Mouse (Mus musculus) midbrain, embryonic 11.5 days (tissue): ENCODE measurements around the gene Il17f. TPM values are rescaled to one million over a fixed set of nuclear protein-coding genes. Genes with fewer than 3 reads are reported as not detected.

ENCODE experiments used
- ATAC-seq: fragments of 200-750 bp; cut with Nextera tagmentation; 2 replicates; pipeline ENCODE4 v1.8.0; 2017; ENCODE audit warnings: moderate TSS enrichment, moderate library complexity; ENCODE audit not compliant: low FRiP score
- DNase-seq: peaks from one replicate; pipeline ENCODE4 v3.0.0; 2015; ENCODE audit warnings: low spot score; ENCODE audit errors: missing footprints
- H3K27ac ChIP-seq: fragments of 300-500 bp; sonication (generic); 2 replicates; pipeline ENCODE4 v1.5.1; 2014; ENCODE audit warnings: low read depth, low read length
- H3K27me3 ChIP-seq: fragments of 300-500 bp; sonication (generic); 2 replicates; pipeline ENCODE4 v1.6.1; 2014; ENCODE audit warnings: mild to moderate bottlenecking, low read length, moderate library complexity, mixed read lengths; ENCODE audit not compliant: control insufficient read depth, insufficient read depth
- H3K36me3 ChIP-seq: fragments of 300-500 bp; sonication (generic); 2 replicates; pipeline ENCODE4 v1.6.1; 2014; ENCODE audit warnings: mild to moderate bottlenecking, low read length, moderate library complexity, mixed read lengths; ENCODE audit not compliant: control insufficient read depth, insufficient read depth
- H3K4me1 ChIP-seq: fragments of 300-500 bp; sonication (generic); 2 replicates; pipeline ENCODE4 v1.6.1; 2014; ENCODE audit warnings: low read length; ENCODE audit not compliant: control insufficient read depth, insufficient read depth
- H3K4me2 ChIP-seq: fragments of 300-500 bp; sonication (generic); 2 replicates; pipeline ENCODE4 v1.6.1; 2014; ENCODE audit warnings: mild to moderate bottlenecking, moderate library complexity
- H3K4me3 ChIP-seq: fragments of 300-500 bp; sonication (generic); 2 replicates; pipeline ENCODE4 v1.5.1; 2014; ENCODE audit warnings: low read depth, low read length
- H3K9ac ChIP-seq: fragments of 300-500 bp; sonication (generic); 2 replicates; pipeline ENCODE4 v1.6.1; 2014; ENCODE audit warnings: low read length
- H3K9me3 ChIP-seq: fragments of 300-500 bp; sonication (generic); 2 replicates; pipeline ENCODE4 v1.6.1; 2016; ENCODE audit warnings: low read length; ENCODE audit not compliant: control insufficient read depth
- WGBS: fragments of 180-500 bp; shearing (Covaris S2); extraction: QIAGEN DNeasy Blood & Tissue Kit; methylation state at CpG from one replicate; pipeline ENCODE4 v1.1.7; 2014; 5-methylcytosine and 5-hydroxymethylcytosine counted together
- polyA plus RNA-seq: library from polyadenylated mRNA; unstranded; fragments of >200 nt; fragmentation: Nextera tagmentation; extraction: Ambion mirVana; gene quantifications from 2 replicates; pipeline ENCODE4 v1.2.1, GENCODE M21; 2014

The Il17f gene
- polyA plus RNA-seq, 1 experiment from 2014 or later: not detected

DNA sequence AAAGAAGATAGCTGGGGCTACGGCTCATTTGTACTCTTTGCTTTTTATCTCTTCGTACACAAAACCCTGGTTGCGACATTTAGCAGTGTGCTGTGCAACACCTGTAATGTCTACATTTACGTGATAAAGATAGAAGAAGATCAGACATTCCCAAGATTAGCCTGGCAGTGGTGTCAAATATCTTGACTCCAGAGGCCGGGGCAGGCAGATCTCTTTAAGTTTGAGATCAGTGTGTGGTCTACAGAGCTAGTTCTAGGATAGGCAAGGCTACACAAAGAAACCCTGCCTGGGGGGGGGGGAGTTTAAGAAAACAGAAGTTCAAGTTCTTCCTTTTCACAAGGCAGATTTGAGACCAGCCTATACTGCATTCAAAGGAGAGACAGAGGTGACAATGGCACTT is 30.1 kb downstream of the Il17f start:
- no peak for ATAC-seq

DNA sequence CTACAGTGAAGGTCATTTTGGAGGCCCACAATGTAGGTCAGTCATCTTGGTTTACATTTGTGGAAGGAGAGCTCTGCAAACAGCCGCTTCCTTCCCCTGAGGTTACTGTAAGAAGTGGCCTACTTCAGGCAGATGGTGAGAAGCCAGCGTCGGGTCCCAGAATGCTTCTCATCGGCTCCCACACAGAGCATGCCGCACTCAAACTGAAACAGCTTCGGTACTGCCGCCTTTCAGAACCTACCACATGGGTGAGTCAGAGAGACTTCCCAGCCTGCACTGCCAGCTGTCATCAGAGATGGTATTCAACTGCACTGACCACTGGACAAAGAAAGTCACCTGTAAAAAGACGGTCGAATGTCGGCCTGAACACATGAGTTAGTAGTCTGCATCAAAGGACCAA is 30.6 kb downstream of the Il17f start:
- DNase-seq: peak; percentile 8
- Histone ChIP-seq H3K27ac (no peak overlapping the region), H3K9ac (no peak overlapping the region), H3K27me3 (no peaks in the 10 kb centered on the region), H3K36me3 (no peaks in the 10 kb centered on the region), H3K4me1 (no peaks in the 10 kb centered on the region), H3K9me3 (no peaks in the 10 kb centered on the region), H3K4me3 (no peak overlapping the region), H3K4me2 (no peak overlapping the region)
- no peak for ATAC-seq
- 91% methylated on average over 10 of the region's 10 CpGs for WGBS

More for the DNA sequence above, 30.1 kb downstream of the Il17f start:
- no peaks in the 10 kb centered on the region for H3K27me3 ChIP-seq
- DNase-seq: peak; percentile 62
- no peaks in the 10 kb centered on the region for H3K9me3 ChIP-seq
- H3K36me3 ChIP-seq: no peaks in the 10 kb centered on the region
- H3K9ac ChIP-seq: no peak overlapping the region
- H3K4me1 ChIP-seq: no peaks in the 10 kb centered on the region
- no peak overlapping the region for H3K27ac ChIP-seq
- WGBS: 85% methylated on average over 5 of the region's 5 CpGs
- H3K4me2 ChIP-seq: no peak overlapping the region
- H3K4me3 ChIP-seq: no peak overlapping the region

DNA sequence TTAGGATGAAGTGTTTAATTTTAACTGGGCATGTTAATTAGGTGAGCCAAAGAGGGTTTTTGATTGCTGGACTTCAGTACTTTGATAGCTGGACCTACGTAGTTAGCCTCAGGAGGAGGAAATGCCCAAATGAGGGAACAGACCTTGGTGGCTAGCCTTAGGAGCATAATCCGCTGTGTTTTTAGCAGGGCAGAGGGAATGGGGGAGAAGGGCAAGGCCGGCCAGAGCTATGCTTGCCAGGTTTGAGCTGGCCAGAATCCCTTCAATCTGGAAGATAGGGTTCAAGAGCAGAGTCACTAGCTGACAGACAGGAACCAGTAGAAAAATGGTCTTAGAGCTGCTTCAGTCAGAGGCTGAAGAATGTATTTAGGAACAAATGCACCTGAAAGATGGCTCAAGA is 32.8 kb downstream of the Il17f start:
- peak; percentile 31 for DNase-seq
- Histone ChIP-seq H3K9ac (no peak overlapping the region), H3K4me2 (no peak overlapping the region), H3K4me3 (no peak overlapping the region), H3K27me3 (no peaks in the 10 kb centered on the region), H3K9me3 (no peaks in the 10 kb centered on the region), H3K27ac (no peak overlapping the region), H3K4me1 (no peaks in the 10 kb centered on the region), H3K36me3 (no peaks in the 10 kb centered on the region)
- 97% methylated on average over 3 of the region's 3 CpGs for WGBS
- no peak for ATAC-seq

DNA sequence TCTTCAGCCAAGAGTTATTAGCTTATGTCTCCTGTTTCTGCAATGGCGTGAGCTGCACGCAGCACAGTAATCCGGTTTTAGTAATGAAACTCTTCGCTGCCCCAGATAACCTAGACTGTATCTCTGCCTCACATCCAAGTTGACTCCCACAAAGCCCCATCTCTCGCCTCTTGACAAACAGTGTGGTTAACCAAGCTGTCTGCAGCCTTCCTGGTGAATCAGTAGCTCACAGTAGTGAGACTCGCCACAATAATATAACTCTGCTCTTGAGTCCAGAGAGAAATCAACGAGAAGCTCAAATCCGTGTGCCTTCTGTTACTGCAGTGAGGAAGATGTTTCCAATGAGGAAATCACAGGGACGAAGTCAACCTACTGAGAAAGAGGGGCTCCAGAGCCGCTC is 36.0 kb downstream of the Il17f start:
- H3K27ac ChIP-seq: no peak overlapping the region
- whole genome bisulfite sequencing: 90% methylated on average over 10 of the region's 10 CpGs
- no peak for DNase-seq
- H3K9me3 ChIP-seq: no peaks in the 10 kb centered on the region
- no peak for ATAC-seq
- no peaks in the 10 kb centered on the region for H3K36me3 ChIP-seq
- no peak overlapping the region for H3K4me3 ChIP-seq
- no peaks in the 10 kb centered on the region for H3K27me3 ChIP-seq
- H3K4me2 ChIP-seq: no peak overlapping the region
- H3K4me1 ChIP-seq: no peaks in the 10 kb centered on the region
- no peak overlapping the region for H3K9ac ChIP-seq

DNA sequence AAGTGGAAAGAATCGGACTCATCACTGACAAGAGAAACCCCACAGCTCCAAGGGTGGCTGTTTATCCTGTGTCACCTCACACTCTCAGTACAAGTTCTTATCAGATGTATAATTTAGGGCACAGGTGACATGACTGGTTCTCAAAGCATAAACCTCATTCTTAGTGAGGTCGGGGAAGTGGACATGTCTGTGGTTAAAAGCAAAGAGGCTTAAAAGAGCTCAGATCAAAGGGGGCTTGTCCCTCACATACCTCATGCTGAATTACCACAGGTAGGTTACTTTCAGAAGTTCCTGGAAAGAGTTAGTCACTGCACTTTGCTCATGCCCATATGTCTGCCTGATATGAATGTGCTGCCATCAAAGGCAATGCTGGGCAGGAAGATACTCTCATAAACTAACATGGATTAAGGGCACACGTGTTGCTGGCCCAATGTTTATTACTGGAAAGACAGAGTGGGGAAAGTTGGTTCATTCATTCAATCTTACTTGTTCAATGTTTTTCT is 49.9 kb downstream of the Il17f start:
- Histone ChIP-seq H3K9me3 (no peaks in the 10 kb centered on the region), H3K27me3 (no peaks in the 10 kb centered on the region), H3K4me3 (no peak overlapping the region), H3K9ac (no peak overlapping the region), H3K27ac (no peak overlapping the region), H3K4me1 (no peaks in the 10 kb centered on the region), H3K36me3 (no peaks in the 10 kb centered on the region), H3K4me2 (no peak overlapping the region)
- no peak for DNase-seq
- no peak for ATAC-seq
- WGBS: 85% methylated on average over 3 of the region's 3 CpGs

DNA sequence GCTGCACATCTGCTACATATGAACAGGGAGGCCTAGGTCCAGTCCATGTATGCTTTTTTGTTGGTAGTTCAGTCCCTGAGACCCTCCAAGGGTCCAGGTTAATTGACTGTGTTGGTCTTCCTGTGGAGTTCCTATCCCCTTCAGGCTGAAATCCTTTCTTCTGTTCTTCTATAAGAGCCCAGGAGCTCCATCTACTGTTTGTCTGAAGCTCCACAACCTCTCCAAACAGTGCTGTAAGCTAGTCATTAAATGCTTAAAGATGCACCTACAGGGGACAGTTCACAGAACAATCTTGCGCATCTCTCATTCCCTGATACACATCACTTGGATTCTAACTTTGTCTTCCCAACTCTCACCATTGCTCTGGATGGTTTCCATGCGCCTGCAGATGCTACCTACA is 51.9 kb downstream of the Il17f start:
- no peak for DNase-seq

DNA sequence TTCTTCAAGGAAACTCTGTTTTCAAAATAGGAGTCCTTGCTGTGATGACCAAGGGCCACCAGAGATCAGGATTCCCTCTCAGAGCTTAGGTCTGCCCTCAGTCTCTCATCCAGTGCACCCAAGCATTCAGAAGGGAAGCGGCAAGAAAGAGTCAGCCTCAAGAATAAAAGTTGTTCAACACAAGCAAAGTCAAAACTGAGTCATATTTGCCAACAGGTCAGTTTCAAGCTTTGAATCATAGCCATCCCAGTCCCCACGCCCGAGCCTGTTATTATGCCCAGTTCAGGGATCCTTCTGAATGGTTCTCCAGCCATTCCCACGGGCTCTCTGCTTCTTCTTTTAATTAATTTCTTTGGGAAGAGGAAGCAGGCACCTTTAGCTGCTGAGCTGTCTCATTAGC is 53.8 kb downstream of the Il17f start:
- Histone ChIP-seq H3K4me3 (no peak overlapping the region), H3K27ac (no peak overlapping the region), H3K4me2 (no peak overlapping the region), H3K9me3 (no peaks in the 10 kb centered on the region), H3K9ac (no peak overlapping the region), H3K4me1 (no peaks in the 10 kb centered on the region), H3K36me3 (no peaks in the 10 kb centered on the region), H3K27me3 (no peaks in the 10 kb centered on the region)
- no peak for DNase-seq
- ATAC-seq: no peak
- WGBS: 86% methylated on average over 4 of the region's 4 CpGs

More for the DNA sequence above, 51.9 kb downstream of the Il17f start:
- H3K27me3 ChIP-seq: no peaks in the 10 kb centered on the region
- no peaks in the 10 kb centered on the region for H3K9me3 ChIP-seq
- WGBS: 95% methylated on average over 2 of the region's 2 CpGs
- H3K27ac ChIP-seq: no peak overlapping the region
- no peak overlapping the region for H3K9ac ChIP-seq
- H3K4me1 ChIP-seq: no peaks in the 10 kb centered on the region
- no peak for ATAC-seq
- no peak overlapping the region for H3K4me2 ChIP-seq
- H3K4me3 ChIP-seq: no peak overlapping the region
- no peaks in the 10 kb centered on the region for H3K36me3 ChIP-seq

DNA sequence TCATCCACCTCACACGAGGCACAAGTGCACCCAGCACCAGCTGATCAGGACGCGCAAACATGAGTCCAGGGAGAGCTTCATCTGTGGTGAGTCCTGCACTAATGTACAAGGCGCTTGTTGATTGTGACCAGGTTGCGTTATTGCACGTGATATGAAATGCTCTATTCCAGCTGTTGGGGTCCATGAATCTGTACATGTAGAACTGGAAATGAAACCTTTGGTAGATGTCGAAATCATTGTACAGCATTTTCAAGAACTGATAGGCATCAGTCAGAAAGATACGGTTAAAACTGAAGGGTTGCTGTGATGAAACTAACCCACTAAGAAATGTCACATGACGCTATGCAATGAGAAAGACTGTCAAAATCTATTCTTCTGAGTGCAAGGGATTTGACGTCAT is 59.5 kb downstream of the Il17f start, which contains the start of gene Il17a:
Gene Il17a (plus strand): TSS at position 3 of the 400 bp plus-strand sequence.
- Histone ChIP-seq H3K36me3 (no peaks in the 10 kb centered on the region), H3K27ac (no peak within 1 kb of the TSS), H3K9me3 (0 out of 2 replicates have a peak, but pooled peaks cover 6% of the 10 kb centered on the region), H3K27me3 (no peaks in the 10 kb centered on the region), H3K4me2 (no peak within 1 kb of the TSS), H3K9ac (no peak within 1 kb of the TSS), H3K4me1 (no peaks in the 10 kb centered on the region), H3K4me3 (no peak within 1 kb of the TSS)
- 93% methylated on average over 10 of the region's 10 CpGs for WGBS
- ATAC-seq (no peak), DNase-seq (no peak)
